Mouse (Mus musculus) brain, embryonic 14.5 days (tissue): Measurements from ENCODE around the gene Defa36. TPM values are rescaled to one million over a fixed set of nuclear protein-coding genes. Genes with fewer than 3 reads are reported as not detected.
"Not testable (repeated sequence)": the region's sequence is repeated elsewhere in the genome, so short reads cannot be mapped to it uniquely, and the experiment has no call there.

Experiments
- DNase-seq: peaks from one replicate; pipeline ENCODE4 v3.0.0-alpha.2; 2011; ENCODE audit warnings: low read depth
- polyA plus RNA-seq: library from polyadenylated mRNA; depleted of rRNA; stranded (reverse); fragments of >200 nt; gene quantifications from 2 replicates; pipeline ENCODE4 v1.2.3, GENCODE M21; 2012; rRNA removed

Defa36 gene
- polyA plus RNA-seq, result not detected in 2 replicates

DNA sequence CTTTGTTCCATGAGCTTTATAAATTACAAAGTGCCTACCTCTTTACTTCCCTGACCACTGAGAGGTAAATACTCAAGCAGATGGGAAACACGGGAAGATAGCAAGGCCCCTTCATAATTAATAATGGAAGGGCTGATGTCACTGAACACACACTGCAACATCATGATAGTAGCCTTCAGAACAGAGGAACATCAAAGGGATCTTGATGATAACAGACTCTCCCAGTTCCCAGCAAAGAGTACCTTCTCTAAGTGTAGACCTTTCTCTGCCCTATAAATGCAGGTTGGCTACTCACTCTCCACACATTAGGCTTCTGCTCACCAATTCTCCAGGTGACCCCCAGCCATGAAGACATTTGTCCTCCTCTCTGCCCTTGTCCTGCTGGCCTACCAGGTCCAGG lies at the start of gene Defa36:
Gene Defa36, plus strand, starts transcription at position 301 of the 400 bp plus-strand sequence.
- DNase-seq, result not testable (repeated sequence)

DNA sequence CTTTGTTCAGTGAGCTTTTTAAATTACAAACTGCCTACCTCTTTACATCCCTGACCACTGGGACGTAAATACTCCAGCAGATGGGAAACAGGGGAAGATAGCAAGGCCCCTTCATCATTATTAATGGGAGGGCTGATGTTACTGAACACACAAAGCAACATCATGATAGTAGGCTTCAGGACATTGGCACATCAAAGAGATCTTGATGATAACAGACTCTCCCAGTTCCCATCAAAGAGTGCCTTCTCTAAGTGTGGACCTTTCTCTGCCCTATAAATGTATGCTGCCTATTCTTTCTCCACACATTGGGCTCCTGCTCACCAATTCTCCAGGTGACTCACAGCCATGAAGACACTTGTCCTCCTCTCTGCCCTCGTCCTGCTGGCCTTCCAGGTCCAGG lies 49.0 kb upstream of the Defa36 start, which contains the start of gene Defa2:
Gene Defa2, plus strand, starts transcription at position 301 of the 400 bp plus-strand sequence.
- DNase-seq, result not testable (repeated sequence)

DNA sequence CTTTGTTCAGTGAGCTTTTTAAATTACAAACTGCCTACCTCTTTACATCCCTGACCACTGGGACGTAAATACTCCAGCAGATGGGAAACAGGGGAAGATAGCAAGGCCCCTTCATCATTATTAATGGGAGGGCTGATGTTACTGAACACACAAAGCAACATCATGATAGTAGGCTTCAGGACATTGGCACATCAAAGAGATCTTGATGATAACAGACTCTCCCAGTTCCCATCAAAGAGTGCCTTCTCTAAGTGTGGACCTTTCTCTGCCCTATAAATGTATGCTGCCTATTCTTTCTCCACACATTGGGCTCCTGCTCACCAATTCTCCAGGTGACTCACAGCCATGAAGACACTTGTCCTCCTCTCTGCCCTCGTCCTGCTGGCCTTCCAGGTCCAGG lies 35.7 kb upstream of the Defa36 start, which contains the start of gene Defa33:
Gene Defa33, plus strand, starts transcription at position 301 of the 400 bp plus-strand sequence.
- DNase-seq, result not testable (repeated sequence)

DNA sequence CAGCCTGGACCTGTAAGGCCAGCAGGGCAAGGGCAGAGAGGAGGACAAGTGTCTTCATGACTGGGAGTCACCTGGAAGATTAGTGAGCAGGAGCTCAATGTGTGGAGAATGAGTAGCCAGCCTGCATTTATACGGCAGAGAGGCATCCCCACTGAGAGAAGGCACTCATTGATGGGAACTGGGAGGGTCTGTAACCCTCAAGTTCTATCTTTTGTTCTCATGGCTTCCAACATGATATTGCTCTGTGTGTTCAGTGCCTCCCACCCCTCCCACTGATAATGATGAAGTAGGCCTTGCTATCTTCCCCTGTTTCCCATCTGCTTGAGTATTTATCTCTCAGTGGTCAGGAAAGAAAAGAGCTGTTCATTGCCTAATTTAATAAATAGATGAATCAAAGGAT lies 29.2 kb downstream of the Defa36 start, which contains the start of gene Gm7849:
Gene Gm7849, minus strand, starts transcription at position 101 of the 400 bp plus-strand sequence.
- not testable (repeated sequence) for DNase-seq

Other genes with a start within 250 kb of the Defa36 start
- not detected in 2 replicates for gene Defa31, start 235.8 kb upstream of the Defa36 start, polyA plus RNA-seq
- gene Gm15293, start 225.8 kb upstream of the Defa36 start, polyA plus RNA-seq, result not detected in 2 replicates
- gene Gm15292, start 177.7 kb upstream of the Defa36 start, polyA plus RNA-seq, result not detected in 2 replicates
- gene Defa27, start 111.9 kb upstream of the Defa36 start, polyA plus RNA-seq, result not detected in 2 replicates
- not detected in 2 replicates for gene Defa29, start 100.4 kb upstream of the Defa36 start, polyA plus RNA-seq
- gene Defa2, start 48.9 kb upstream of the Defa36 start, polyA plus RNA-seq, result not detected in 2 replicates
- gene Defa33, start 35.6 kb upstream of the Defa36 start, polyA plus RNA-seq, result not detected in 2 replicates
- gene Gm7849, start 29.1 kb downstream of the Defa36 start, polyA plus RNA-seq, result not detected in 2 replicates
- gene Defa20, start 81.8 kb downstream of the Defa36 start, polyA plus RNA-seq, result not detected in 2 replicates
- gene Defa32, start 101.6 kb downstream of the Defa36 start, polyA plus RNA-seq, result not detected in 2 replicates
- gene Defa37, start 138.0 kb downstream of the Defa36 start, polyA plus RNA-seq, result not detected in 2 replicates
- not detected in 2 replicates for gene Defa28, start 155.6 kb downstream of the Defa36 start, polyA plus RNA-seq
- gene Gm7861, start 167.1 kb downstream of the Defa36 start, polyA plus RNA-seq, result not detected in 2 replicates
- gene Defa26, start 190.8 kb downstream of the Defa36 start, polyA plus RNA-seq, result not detected in 2 replicates
- gene Defa17, start 228.4 kb downstream of the Defa36 start, polyA plus RNA-seq, result not detected in 2 replicates
- gene Defa34, start 238.4 kb downstream of the Defa36 start, polyA plus RNA-seq, result not detected in 2 replicates